Mouse (Mus musculus) left cerebral cortex, postnatal 14 days (tissue): ENCODE measurements around the gene Wfdc21. TPM values are rescaled to one million over a fixed set of nuclear protein-coding genes. Genes with fewer than 3 reads are reported as not detected.
A peak's percentile ranks its signal among the peaks of the same experiment; 100 is the strongest.

ENCODE experiments used
- DNase-seq, 2 experiments: peaks; one replicate each; pipeline ENCODE4 v3.0.0; 2021 to 2022; ENCODE audit warnings: low spot score in 2 of 2, mixed read lengths in 1 of 2
- intact Hi-C: fragments of 180-260 bp; cut with DNase I; formaldehyde crosslinking; loops from one replicate; pipeline ENCODE4 v1.15.1; 2025
- long read RNA-seq, 2 experiments: library from polyadenylated mRNA; stranded (forward); transcript quantifications; one replicate each; pipeline ENCODE4 v2.0.0; 2021
- total RNA-seq, 2 experiments: library from RNA; stranded (reverse); gene quantifications; 2 replicates each; pipeline ENCODE4 v1.2.3; 2021

Gene Wfdc21
- not detected for total RNA-seq
- long read RNA-seq, experiment 1: 0 reads
- long read RNA-seq, experiment 2: 0 reads

DNA sequence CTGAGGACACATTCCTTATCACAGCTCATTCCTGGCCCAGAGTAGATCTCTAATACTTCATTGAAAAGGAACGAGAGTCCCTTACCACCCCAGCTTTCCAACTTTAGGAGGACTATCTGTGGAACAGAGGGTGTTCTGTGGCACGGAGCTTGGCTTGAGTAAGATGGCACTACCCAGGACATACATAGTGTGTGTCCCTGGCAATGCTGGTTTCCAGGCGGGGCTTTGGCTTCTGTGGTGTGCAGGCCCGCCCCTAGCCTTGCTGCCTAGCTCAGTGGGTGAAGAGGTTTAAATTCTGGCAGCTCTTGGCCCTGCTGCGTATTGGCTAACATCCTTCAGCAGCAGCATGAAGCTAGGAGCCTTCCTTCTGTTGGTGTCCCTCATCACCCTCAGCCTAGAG lies at the start of gene Wfdc21:
TSS of gene Wfdc21 (plus strand) at position 260 of the 400 bp plus-strand sequence.
- no peak for DNase-seq
- intact Hi-C loops: no loop called here

DNA sequence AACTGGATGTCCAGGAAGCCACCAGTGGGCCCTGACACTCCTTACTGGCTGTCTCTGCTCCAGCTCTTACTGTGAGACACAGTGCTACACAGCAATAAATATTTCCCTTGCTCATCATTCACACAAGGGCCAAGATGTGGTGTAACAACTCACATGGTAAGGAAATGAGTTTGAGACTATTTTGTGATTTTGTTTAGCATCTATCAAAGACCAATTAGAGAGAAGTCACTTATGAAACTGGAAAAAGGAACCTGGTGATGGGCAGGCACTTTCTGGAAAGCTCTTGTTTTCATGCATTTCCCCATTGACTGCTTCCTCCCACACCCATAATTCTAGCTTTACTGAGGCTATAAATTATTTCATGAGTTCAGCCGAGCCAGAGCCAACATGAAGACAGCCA lies 43.0 kb upstream of the Wfdc21 start, which contains the start of gene Wfdc17:
TSS of gene Wfdc17 (plus strand) at position 287 of the 400 bp plus-strand sequence.
- intact Hi-C loops: loop anchor here (1.0 kb wide), 1 partner anchor 16 kb away; no protein-coding TSS in a partner anchor
- no peak for DNase-seq

- intact Hi-C loops: no loop called here
- no peak for DNase-seq
These were observed 38.0 kb upstream of the Wfdc21 start, which contains the start of gene Wfdc18 for GRCm38 (mm10) chr11:83708715-83709114. Wfdc18 (plus strand) TSS chr11:83709015.

GRCm38 (mm10) chr11:83709683-83710082 lies 37.1 kb upstream of the Wfdc21 start:
- intact Hi-C loops: no loop called here

DNA sequence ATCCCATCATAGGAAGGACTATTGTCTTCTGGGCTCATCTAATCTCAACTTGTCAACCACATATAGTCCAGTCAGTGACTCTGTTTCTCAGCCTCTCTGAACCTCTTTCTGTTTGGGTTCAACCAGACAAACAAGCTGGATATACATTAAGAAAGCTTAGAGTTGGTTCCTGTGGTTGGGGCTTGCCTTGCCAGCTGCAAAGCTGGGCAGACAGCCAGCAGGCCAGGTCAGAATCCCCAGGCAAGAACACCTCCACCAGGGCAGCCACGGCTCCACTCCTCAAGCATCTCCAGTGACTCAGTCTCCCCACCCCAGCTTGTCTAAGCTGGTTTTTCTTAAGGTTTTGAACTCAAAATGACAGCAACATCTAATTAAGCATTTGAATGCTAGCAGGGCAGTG lies 34.1 kb upstream of the Wfdc21 start:
- intact Hi-C loops: no loop called here
- no peak for DNase-seq

More at GRCm38 (mm10) chr11:83709683-83710082, 37.1 kb upstream of the Wfdc21 start:
- peak in 1 of 2 experiments; percentile 55 for DNase-seq

DNA sequence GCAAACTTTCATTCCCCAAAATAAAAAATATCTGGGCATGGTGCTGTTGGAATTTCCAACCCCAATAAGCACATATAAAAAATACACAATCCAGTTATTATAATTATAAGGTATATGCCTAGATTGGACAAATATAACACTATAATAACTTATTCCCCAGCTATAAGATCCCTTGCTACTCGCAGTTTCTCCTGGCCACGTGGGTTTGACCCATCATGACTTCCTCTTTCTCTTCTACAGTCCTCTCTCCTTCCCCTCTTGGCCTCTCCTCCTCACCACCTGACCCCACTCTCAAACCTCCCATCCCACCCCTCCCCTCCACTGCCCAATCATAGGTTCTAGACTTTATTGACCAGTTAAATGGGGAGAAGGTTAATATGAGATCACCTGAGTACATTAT lies 32.8 kb upstream of the Wfdc21 start:
- intact Hi-C loops: no loop called here
- DNase-seq: no peak

DNA sequence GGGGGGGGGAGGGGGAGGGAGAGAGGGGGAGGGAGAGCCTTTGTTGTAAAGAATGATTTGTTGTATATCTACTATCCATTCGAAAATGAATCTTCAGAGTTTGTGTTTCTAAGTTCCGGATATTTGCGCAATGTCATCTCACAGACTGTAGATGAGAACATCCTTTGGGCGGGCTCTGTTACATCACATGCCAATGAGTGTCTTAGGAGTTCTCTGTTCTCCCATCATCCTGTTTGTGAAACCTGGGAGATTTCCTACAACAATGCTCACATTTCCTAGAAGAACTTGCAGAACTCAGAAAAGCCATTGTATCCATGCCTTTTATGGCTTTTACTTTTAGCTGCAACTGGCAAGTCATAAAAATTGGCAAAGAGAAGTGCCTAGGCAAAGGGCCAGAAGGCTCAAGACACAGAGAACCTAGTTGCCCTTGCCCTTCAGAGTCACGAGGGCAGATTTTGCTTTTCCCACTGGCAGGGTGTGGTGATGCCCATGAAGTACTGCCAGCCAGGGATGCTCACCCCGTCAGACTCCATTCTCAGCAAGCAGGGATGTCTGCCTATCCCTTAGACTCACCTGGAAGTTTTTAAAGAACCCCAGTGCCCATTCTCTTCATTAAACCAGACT lies 29.6 kb upstream of the Wfdc21 start:
- intact Hi-C loops: no loop called here
- DNase-seq: no peak

DNA sequence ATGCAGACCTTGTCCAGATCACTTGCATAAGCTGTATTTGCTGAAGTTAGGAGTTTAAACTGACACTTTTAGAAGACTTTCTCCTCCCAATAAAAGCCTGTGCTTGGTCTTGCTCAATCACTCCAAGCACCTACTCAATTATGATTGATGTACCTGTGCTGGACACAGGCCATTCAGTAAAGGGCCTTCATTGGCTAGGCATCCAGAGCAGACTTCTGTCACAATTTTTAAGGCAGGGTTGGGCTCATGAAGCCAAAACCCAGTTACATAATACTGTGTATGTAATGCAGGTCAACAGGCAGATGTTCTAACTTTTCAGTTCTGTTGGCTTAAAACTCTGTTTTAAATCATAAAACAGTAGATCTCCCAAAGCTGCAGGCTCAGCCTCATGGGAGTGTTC lies 26.0 kb upstream of the Wfdc21 start:
- intact Hi-C loops: no loop called here

DNA sequence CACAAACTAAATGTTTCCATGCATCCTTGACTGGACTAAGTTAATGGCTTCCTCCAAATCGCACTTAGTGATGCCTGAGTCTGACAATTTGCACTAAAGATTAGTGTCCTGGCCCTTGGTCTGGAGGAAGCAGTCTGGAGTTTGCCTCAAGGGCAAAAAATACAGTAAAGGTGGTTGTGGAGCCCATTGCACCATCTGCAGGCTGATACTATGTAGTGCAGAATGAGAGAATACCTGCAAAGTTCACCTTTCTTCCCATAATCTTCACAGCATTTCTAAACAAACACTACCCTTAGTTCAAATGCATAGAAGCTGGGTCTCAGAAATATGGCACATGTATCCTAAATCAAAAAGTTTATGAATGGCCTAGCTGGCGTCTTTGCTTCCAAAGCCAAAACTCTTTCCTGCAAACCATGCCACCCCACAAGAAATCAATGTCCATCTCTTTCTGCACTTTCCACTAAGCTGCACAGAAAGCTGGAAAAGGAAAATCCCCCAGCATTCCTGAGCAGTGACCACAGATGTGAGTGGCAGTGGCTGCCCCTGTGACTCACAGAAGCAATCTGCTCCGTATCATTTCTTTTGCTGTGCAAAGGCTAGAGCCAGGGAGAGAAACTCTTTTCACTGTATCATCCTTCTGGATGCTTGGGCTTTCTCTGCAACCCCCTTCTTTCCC lies 17.8 kb upstream of the Wfdc21 start:
- no peak for DNase-seq
- intact Hi-C loops: no loop called here

More for the DNA sequence above, 26.0 kb upstream of the Wfdc21 start:
- DNase-seq: no peak

DNA sequence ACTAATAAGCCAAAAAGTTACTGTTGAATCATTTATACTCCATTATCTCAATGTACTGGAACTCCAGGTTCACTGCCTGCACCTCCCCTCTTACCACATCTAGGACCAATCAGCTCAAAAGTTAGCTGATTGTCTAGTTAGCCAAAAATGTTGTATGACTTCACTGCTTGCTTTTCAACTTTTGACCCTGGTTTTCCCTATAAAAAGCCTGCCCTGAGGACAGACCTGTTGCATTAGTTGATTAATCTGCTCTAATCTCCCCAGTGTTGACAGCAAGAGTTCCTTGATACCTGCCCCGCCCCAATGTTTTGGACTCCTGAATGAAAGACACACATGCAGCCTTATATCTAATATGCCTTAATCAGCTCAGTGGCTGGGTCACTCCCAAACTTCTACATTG lies 15.6 kb upstream of the Wfdc21 start:
- DNase-seq: no peak
- intact Hi-C loops: loop anchor here (10.0 kb wide), 1 partner anchor 96 kb away; no protein-coding TSS in a partner anchor

GRCm38 (mm10) chr11:83733071-83733640 lies 13.6 kb upstream of the Wfdc21 start:
- intact Hi-C loops: loop anchor here (10.0 kb wide), 1 partner anchor 98 kb away; no protein-coding TSS in a partner anchor
- DNase-seq: no peak

GRCm38 (mm10) chr11:83734215-83734614 lies 12.5 kb upstream of the Wfdc21 start:
- DNase-seq: no peak
- intact Hi-C loops: loop anchor here (10.0 kb wide), 1 partner anchor 99 kb away; no protein-coding TSS in a partner anchor

DNA sequence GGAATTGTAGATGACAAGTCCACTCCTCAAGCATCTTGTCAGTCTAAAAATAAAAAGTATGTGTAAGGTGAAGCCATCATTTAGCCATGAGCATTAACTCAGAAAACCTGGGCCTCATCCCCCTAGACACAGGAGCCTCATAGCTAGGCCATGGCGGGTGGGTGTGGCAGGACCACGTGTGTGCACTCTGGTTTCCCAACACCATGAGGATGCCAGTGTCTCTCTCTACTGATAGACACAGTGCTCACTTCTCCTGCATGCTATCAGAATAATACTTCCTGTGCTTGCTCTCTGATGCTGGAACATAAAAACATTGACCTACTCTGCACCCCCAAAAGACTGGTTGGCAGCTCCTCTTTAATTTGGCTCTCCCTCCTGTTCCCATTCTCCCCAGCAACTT lies 10.9 kb upstream of the Wfdc21 start:
- intact Hi-C loops: loop anchor here (5.0 to 10.0 kb wide), 2 partner anchors 101 to 294 kb away; no protein-coding TSS in a partner anchor
- no peak for DNase-seq

DNA sequence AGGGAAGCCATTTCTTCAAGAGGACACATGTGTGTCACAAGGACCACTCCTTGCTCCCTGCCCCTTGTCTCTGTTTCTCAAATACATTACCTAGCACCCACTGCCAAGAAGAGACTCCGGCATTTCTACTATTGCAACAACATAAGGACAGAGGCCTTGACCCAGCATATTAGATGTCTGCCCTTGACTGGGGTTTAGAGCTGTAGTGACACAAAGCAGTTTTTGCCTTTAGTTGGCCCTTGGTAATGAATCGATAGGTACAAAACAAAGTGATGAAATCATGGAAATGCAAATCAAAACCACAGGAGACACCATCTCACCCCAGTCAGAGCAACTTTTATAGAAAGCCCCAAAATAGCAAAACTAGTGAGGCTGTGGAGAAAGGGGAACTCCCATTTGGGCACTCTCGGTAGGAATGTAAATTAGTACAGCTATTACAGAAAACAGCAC lies 9.6 kb upstream of the Wfdc21 start:
- intact Hi-C loops: loop anchor here (5.0 to 10.0 kb wide), 2 partner anchors 102 to 295 kb away; no protein-coding TSS in a partner anchor
- no peak for DNase-seq

DNA sequence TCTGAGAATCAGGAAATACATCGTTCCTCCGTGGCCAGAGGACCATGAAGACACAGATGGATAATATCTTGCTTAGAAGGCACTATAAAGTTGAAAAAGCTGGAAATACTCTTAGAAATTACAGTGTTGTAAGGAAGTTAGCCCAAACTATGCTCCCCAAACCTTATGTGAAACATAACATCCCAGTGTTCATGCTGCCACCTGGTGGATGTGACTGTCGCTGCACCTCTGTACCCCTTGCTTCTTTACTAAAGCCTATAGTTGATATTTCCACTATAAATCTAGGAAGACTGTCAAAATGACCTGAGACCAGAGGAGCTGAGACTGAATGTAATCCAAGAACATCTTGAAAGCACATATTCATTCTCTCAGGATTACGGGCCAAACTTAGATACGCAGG lies 7.5 kb upstream of the Wfdc21 start:
- intact Hi-C loops: loop anchor here (1.0 to 10.0 kb wide), 3 partner anchors 104 to 297 kb away; no protein-coding TSS in a partner anchor
- peak; percentile 88 to 91 for DNase-seq

GRCm38 (mm10) chr11:83740443-83740991 lies 6.2 kb upstream of the Wfdc21 start:
- DNase-seq: no peak
- intact Hi-C loops: no loop called here

- intact Hi-C loops: no loop called here
- DNase-seq: no peak
These were observed 4.9 kb upstream of the Wfdc21 start for GRCm38 (mm10) chr11:83741841-83742240.

- DNase-seq: no peak
These were observed 3.9 kb upstream of the Wfdc21 start for GRCm38 (mm10) chr11:83742731-83743355.

GRCm38 (mm10) chr11:83743525-83743924 lies 3.2 kb upstream of the Wfdc21 start:
- no peak for DNase-seq
- intact Hi-C loops: no loop called here

More at GRCm38 (mm10) chr11:83742731-83743355, 3.9 kb upstream of the Wfdc21 start:
- intact Hi-C loops: no loop called here
